Mouse (Mus musculus) macrophage (primary cell): ENCODE measurements at regions not wholly inside any gene's neighbourhood (a gene's known extent, or its start where the extent isn't known, plus 50 kb on each side); places are given as distances from the start of the nearest gene placed in this dataset.

Source experiments
- H3K27ac ChIP-seq: fragments of 350-480 bp; formaldehyde crosslinking; 2 replicates; pipeline ENCODE4 v1.9.0; 2021
- H3K36me3 ChIP-seq: fragments of 350-480 bp; formaldehyde crosslinking; 2 replicates; pipeline ENCODE4 v1.9.0; 2021; ENCODE audit errors: inconsistent target
- H3K4me3 ChIP-seq: fragments of 350-480 bp; formaldehyde crosslinking; 2 replicates; pipeline ENCODE4 v1.9.0; 2021; ENCODE audit errors: inconsistent target
- H3K79me2 ChIP-seq: fragments of 350-480 bp; formaldehyde crosslinking; 2 replicates; pipeline ENCODE4 v1.9.0; 2021; ENCODE audit errors: inconsistent target
- WGBS: methylation state at CpG from one replicate; pipeline ENCODE4 v1.1.7; 2026; ENCODE audit warnings: inconsistent platforms; ENCODE audit not compliant: missing documents; 5-methylcytosine and 5-hydroxymethylcytosine counted together

- Histone ChIP-seq H3K27ac (no peak overlapping the region), H3K79me2 (no peaks in the 10 kb centered on the region), H3K4me3 (no peak overlapping the region), H3K36me3 (no peaks in the 10 kb centered on the region)
- 92% methylated on average over 2 of the region's 2 CpGs for WGBS
These were observed 104.2 kb upstream of the Serp2 start for GRCm38 (mm10) chr14:76660906-76661305.

- 78% methylated on average over 15 of the region's 15 CpGs for WGBS
- no peak overlapping the region for H3K4me3 ChIP-seq
- H3K27ac ChIP-seq, result no peak overlapping the region
- H3K79me2 ChIP-seq, result no peaks in the 10 kb centered on the region
- H3K36me3 ChIP-seq, result no peaks in the 10 kb centered on the region
These were observed 102.3 kb upstream of the Serp2 start for GRCm38 (mm10) chr14:76658952-76659502.

GRCm38 (mm10) chr14:76657784-76658610, 101.3 kb upstream of the Serp2 start:
- WGBS, result 47% methylated on average over 9 of the region's 9 CpGs
- H3K36me3 ChIP-seq, result no peaks in the 10 kb centered on the region
- no peaks in the 10 kb centered on the region for H3K79me2 ChIP-seq
- H3K27ac ChIP-seq, result no peak overlapping the region
- no peak overlapping the region for H3K4me3 ChIP-seq

- no peaks in the 10 kb centered on the region for H3K36me3 ChIP-seq
- no peak overlapping the region for H3K27ac ChIP-seq
- WGBS, result 54% methylated on average over 7 of the region's 7 CpGs
- no peaks in the 10 kb centered on the region for H3K79me2 ChIP-seq
- no peak overlapping the region for H3K4me3 ChIP-seq
These were observed 100.7 kb upstream of the Serp2 start for GRCm38 (mm10) chr14:76657375-76657774.

GRCm38 (mm10) chr14:76652356-76653126, 95.9 kb upstream of the Serp2 start:
- Histone ChIP-seq H3K79me2 (no peaks in the 10 kb centered on the region), H3K36me3 (no peaks in the 10 kb centered on the region), H3K27ac (no peak overlapping the region), H3K4me3 (no peak overlapping the region)
- 82% methylated on average over 9 of the region's 9 CpGs for WGBS

GRCm38 (mm10) chr14:76651096-76651495, 94.4 kb upstream of the Serp2 start:
- H3K79me2 ChIP-seq, result no peaks in the 10 kb centered on the region
- no peaks in the 10 kb centered on the region for H3K36me3 ChIP-seq
- 92% methylated on average over 8 of the region's 8 CpGs for WGBS
- no peak overlapping the region for H3K27ac ChIP-seq
- H3K4me3 ChIP-seq, result no peak overlapping the region

GRCm38 (mm10) chr14:76649927-76650326, 93.2 kb upstream of the Serp2 start:
- H3K27ac ChIP-seq, result no peak overlapping the region
- no peaks in the 10 kb centered on the region for H3K36me3 ChIP-seq
- 98% methylated on average over 3 of the region's 3 CpGs for WGBS
- no peaks in the 10 kb centered on the region for H3K79me2 ChIP-seq
- H3K4me3 ChIP-seq, result no peak overlapping the region

GRCm38 (mm10) chr14:76644716-76645115, 88.0 kb upstream of the Serp2 start:
- WGBS, result 90% methylated on average over 3 of the region's 3 CpGs
- H3K4me3 ChIP-seq, result no peak overlapping the region
- no peaks in the 10 kb centered on the region for H3K79me2 ChIP-seq
- H3K27ac ChIP-seq, result no peak overlapping the region
- no peaks in the 10 kb centered on the region for H3K36me3 ChIP-seq

GRCm38 (mm10) chr14:76641752-76642529, 85.3 kb upstream of the Serp2 start:
- no peaks in the 10 kb centered on the region for H3K79me2 ChIP-seq
- H3K4me3 ChIP-seq, result no peak overlapping the region
- H3K27ac ChIP-seq, result no peak overlapping the region
- WGBS, result 96% methylated on average over 4 of the region's 4 CpGs
- H3K36me3 ChIP-seq, result no peaks in the 10 kb centered on the region

- no peak overlapping the region for H3K4me3 ChIP-seq
- H3K36me3 ChIP-seq, result no peaks in the 10 kb centered on the region
- no peak overlapping the region for H3K27ac ChIP-seq
- 80% methylated on average over 6 of the region's 6 CpGs for WGBS
- H3K79me2 ChIP-seq, result no peaks in the 10 kb centered on the region
These were observed 76.5 kb upstream of the Serp2 start for GRCm38 (mm10) chr14:76633170-76633569.

- Histone ChIP-seq H3K4me3 (no peak overlapping the region), H3K79me2 (no peaks in the 10 kb centered on the region), H3K36me3 (no peaks in the 10 kb centered on the region), H3K27ac (no peak overlapping the region)
- WGBS, result 84% methylated on average over 6 of the region's 6 CpGs
These were observed 76.1 kb upstream of the Serp2 start for GRCm38 (mm10) chr14:76632763-76633162.

- 98% methylated on average over 6 of the region's 6 CpGs for WGBS
- no peak overlapping the region for H3K27ac ChIP-seq
- no peak overlapping the region for H3K4me3 ChIP-seq
- H3K36me3 ChIP-seq, result no peaks in the 10 kb centered on the region
- H3K79me2 ChIP-seq, result no peaks in the 10 kb centered on the region
These were observed 75.1 kb upstream of the Serp2 start for GRCm38 (mm10) chr14:76631740-76632139.

GRCm38 (mm10) chr14:76631181-76631580, 74.5 kb upstream of the Serp2 start:
- H3K79me2 ChIP-seq, result no peaks in the 10 kb centered on the region
- no peak overlapping the region for H3K27ac ChIP-seq
- no peak overlapping the region for H3K4me3 ChIP-seq
- no peaks in the 10 kb centered on the region for H3K36me3 ChIP-seq
- WGBS, result 96% methylated on average over 4 of the region's 4 CpGs

- Histone ChIP-seq H3K79me2 (no peaks in the 10 kb centered on the region), H3K4me3 (no peak overlapping the region), H3K36me3 (no peaks in the 10 kb centered on the region), H3K27ac (no peak overlapping the region)
- whole genome bisulfite sequencing, result 74% methylated on average over 11 of the region's 11 CpGs
These were observed 73.3 kb upstream of the Serp2 start for GRCm38 (mm10) chr14:76629913-76630478.
